Mouse (Mus musculus) right cerebral cortex, adult 18-20 months (tissue): ENCODE results near the gene Ptprj.
"Not testable (repeated sequence)": the region's sequence is repeated elsewhere in the genome, so short reads cannot be mapped to it uniquely, and the experiment has no call there.

Experiments used
- DNase-seq: peaks from one replicate; pipeline ENCODE4 v3.0.0; 2022; ENCODE audit warnings: mixed read lengths

Gene Ptprj

DNA sequence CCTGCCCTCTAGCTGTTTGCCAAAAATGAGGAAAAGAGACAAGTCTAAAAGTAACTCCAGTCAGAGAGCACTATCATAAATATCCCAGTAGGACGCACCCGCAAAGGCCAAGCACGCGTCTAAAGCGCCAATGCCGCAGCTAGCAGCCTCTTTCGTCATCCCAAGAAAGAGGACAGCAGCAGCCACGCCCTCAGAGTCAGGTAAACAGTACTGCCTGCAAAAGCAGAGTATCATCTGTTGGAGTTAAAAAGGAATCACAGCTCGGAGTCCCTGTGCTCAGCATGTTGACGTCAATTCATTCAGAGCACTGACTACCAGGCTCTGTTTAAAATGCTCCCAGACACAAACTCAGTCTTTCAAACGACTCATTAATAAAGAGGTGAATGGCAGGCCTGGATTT, 104.1 kb downstream of the Ptprj start:
- peak; percentile 32 for DNase-seq

DNA sequence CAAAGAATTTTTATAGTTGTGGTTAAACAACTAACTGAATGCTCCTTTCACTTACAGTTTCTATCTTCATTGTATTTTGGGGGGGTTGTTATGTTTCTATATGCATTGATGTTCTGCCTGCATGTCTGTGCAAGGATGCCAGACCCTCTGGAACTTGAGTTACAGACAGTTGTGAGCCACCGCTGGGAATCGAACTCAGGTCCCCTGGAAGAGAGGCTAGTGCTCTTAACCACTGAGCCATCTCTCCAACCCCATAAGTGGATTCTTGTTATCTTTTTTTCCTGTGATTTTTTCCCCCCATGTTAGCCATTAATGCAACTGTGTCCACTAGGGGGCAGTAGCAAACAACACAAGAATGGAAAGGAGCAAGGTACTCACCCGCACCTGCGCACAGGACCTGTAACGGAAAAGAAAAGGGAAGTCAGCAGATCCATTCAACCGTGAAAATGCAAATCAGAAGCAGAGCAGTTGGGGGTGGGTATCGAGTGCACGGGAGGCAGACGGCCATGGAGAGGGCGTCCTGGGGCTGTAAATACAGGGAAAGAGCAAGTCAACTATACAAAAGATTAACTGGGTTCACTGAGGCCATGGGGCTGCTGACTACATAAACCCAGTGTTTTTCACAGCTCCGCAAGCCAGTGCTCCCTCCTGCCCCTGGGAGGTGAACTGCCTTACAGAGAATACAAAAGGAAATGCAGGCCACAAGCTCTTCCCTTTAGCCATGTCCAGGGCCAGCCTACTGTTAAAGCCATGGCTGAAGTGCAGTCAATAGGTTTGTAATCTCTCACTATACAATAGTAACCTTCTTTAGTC, 105.6 kb downstream of the Ptprj start:
- DNase-seq: peak; percentile 87

DNA sequence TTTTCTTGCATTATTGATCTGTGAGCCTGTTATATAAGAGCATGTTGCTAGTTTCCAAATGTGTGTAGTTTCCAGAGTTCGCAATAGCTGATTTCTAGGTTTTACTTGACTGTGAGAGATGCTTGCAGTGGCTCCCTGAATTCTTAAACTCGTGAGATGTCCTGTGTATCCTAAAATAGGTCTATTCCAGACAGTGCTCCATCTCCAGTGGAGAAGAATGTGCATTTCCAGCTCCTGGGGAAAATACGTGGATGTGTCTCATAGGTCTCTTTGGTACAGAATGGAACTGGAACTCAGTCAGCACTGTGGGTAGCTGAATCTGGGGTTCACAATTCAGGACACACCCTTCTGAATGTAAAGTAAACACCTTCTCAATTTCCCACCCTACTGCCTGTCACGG, 107.7 kb downstream of the Ptprj start:
- no peak for DNase-seq

DNA sequence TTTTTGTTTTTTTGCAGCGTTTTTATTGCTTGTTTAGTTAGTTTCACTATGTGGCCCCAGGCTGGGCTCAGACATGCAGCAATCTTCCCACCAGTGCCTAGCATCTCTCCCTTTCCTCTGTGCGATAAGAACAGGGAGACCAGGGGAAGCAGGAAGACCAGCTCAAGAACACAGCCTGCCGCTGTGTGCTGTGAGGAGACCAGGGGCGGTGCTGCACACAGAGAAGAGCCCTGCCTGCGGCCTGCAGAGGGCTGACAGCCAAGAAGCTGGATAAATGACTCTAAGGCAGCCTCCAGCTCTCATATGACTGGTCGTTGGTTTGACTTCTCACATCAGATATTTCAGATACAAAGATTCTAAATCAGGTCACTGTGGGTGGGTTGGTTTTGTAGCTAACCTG, 110.3 kb downstream of the Ptprj start:
- DNase-seq: no peak

DNA sequence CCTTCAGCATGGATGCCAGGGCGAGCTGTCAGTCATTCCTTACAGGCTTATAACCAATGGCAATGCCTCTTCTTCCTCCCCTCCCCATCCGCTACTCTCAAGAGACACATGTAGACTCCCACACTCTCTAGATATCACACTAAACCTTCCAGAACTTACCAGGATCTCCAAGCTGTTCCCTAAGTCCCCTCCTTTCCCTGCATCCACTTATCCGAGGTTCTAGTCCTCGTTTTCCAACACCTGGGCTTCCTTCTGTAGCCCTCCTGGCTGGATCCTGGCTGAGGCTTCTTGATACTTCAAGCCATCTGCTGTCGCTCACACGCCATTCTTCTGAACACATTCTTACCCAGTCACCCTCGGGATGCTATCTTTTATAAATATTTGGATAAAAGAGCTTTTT, 114.0 kb downstream of the Ptprj start:
- DNase-seq: no peak

DNA sequence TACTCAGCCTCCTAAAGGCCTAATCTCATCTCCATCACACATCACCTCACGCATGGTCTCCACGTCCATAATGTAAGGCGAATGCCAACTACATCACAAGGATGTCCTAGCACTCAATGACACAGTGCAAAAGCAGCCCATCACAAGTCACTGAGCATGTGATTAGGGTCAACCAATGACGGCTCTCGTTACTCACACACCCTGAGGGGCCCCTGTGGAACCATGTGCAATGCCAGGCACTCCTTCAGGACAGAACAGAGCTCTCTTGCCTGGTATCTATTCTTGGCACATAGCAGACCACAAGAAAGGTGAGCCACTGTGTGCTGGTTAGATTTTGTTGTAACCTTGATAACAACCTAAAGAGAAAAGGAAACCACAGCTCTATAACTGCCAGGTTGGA, 116.7 kb downstream of the Ptprj start:
- no peak for DNase-seq

DNA sequence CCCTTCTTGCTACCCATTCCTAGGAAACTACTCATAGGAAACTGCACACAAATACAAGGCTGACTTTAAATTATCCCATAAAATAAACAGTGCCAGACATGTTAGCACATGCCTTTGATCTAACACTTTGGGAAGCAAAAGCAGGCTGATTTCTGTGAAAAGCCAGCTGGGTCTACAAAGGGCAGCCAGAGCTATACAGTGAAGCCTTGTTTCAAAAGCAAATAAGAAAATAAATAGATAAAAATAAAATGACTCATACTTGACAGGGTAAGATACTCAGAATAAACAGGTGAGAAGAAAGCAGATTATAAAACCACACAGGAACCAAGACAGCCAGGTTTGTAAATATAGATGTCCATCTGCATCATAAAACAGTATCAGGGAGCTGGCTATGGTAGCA, 118.2 kb downstream of the Ptprj start:
- no peak for DNase-seq

DNA sequence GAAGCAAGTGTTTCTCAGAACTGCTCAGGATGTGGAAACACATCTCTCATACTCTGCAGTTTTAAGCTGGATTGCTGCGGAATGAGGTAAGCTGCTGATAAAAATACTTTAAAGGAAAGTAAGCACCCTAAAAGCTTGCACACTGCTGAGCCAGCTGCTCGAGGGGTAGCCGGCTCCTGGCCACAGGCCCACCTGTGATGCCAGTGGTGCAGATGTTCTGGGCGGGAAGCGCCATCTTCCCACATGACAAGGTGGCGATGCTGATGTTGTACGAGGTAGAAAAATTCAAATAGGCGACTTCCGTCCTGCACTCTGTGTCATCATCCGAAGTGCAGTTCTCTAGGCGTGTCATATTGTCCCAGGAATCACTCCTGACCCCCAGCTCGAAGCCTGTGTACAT, 122.5 kb downstream of the Ptprj start:
- DNase-seq: no peak

DNA sequence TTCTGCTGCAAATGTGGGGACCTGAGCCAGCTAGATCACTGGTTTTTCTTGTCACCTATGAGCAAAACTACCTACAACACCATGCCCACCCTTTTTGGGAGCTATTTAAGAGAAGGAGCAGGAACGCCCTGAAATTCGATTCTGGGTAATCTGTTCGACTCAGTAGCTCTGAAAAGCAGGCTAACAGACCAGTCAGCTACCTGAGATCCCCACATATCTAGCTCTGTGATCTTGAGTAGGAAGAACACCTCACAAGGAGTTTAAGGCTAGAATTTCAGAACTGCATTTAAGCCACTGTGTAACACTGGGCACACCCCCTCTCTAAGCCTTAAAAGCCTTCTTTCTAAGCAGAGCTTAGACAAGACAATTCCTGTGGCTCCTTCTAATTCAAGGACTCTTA, 128.1 kb downstream of the Ptprj start:
- DNase-seq: no peak

DNA sequence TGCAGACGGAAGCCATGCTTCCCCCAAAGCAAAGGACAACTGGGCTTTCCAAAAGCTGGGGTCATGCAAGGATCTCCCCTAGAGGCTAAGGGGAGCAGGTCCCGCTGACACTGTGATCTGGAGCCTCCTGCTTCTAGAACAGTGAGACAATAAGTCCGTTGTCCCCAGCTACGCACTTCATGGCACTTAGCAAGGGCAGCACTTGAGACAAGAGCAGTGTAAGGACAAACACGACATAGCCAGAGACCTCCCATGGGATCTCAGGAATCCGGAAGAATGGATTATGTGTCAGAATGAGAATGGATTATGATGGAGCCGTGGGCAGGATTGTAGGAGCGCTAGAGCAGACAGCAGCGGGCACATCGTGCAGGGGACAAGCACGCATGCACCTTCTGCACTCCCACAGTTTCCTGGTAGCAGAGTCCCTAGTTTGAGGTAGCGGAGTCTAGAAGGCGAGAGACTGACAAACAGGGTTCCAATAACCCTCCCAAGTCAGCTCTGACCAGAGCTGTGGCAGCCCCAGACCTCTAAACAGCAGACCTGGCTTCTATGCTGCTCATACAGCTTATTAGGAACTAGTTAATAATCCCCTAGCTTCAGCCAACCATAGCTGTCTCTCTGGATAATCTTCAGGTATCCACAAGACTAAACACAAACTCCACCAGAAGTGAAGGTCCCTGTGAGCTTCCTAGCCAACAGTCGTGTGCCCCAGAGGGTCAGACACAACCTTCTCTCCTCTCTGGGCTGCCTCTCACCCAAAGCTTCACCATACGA, 131.3 kb downstream of the Ptprj start:
- no peak for DNase-seq

DNA sequence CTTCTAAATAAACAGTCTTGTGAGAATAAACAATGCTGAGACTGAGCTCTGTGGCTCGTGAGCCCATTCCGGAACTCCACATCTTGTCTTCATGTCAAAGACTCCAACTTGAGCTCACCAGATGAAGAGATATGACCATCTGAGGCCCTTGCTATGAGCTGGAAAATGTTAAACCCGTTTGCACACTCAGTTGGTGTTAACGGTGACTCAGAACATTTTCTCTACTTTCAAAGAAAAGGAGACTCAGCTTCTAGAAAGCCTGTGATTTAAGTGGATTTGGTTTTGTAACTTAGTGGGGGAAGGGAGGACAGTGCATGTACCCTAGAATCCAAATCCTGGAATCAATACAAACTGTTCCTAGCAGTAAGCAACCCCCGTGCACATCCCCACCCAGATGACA, 136.6 kb downstream of the Ptprj start:
- peak; percentile 31 for DNase-seq

DNA sequence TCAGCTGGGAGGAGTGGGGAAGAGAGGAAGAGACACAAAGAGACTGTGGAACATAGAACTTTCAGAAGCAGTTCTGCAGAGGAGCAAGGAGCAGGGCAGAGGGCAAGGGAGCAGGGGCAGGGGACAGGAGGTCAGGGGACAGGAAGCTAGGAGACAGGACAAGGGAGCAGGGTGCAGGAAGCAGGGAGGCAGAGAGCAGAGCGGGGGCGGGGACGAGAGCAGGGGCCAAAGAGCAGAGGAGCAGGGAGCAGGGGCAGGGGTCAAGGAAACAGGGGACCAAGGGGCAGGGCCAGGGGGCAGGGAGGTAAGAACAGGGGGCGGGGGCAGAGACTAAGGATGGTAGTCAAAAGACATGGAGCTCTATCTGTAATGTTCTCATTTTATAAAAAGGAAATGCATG, 138.6 kb downstream of the Ptprj start:
- not testable (repeated sequence) for DNase-seq

DNA sequence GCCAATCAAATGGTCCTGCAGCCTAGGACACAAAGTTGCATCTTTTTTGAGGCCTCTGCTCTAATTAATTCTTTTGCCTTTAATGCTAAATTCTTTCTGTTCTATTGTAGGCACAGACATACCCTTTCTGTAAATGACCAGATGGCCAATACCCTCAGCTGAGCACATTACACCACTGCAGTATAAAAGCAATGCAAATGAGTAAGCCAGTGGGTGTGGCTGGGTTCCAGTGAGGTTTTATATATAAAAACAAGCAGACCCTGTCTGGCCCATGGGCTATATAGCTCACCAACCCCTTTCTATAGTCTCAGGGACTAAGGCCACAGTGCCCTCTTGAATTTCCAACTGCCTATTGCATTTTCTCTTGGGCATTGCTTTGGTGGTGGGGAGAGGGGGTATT, 140.3 kb downstream of the Ptprj start:
- DNase-seq: not testable (repeated sequence)

DNA sequence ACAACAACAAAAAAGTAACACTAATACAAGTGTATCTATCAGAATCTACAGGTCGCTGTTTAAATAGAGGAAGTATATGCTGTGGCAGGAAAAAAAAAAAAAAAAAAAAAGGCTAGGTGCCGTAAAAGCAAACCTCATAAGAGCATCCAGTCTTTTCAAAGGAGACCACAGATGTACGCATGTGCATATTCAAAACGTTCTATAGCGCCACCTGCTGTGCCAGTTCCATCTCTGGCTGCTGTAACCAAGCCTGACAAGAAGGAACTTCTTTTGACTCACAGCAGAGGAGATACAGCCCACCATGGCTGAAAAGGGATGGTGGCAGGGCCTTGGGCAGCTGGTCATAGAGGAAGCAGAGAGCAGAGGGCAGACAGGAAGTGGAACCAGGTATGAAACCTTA, 143.0 kb downstream of the Ptprj start:
- DNase-seq: not testable (repeated sequence)

DNA sequence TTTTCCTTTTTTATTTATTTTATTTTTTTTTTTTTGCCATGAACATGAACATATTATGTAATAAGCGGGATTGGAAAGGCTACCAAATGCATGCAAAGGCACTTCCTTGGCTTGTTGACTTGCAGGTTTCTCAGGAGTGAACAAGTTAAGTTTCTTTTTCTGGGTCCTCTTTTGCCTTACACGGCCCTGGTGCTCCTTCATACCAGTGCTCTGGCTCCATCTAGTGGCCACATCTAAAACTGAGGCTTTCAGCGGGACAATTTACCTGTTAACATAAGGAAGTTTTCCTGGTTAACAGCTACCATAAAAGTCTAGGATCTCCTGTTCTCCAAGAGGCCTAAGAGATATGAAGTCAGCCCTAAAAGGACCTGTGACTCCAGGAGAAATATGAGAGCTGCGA, 150.7 kb downstream of the Ptprj start:
- DNase-seq: not testable (repeated sequence)

DNA sequence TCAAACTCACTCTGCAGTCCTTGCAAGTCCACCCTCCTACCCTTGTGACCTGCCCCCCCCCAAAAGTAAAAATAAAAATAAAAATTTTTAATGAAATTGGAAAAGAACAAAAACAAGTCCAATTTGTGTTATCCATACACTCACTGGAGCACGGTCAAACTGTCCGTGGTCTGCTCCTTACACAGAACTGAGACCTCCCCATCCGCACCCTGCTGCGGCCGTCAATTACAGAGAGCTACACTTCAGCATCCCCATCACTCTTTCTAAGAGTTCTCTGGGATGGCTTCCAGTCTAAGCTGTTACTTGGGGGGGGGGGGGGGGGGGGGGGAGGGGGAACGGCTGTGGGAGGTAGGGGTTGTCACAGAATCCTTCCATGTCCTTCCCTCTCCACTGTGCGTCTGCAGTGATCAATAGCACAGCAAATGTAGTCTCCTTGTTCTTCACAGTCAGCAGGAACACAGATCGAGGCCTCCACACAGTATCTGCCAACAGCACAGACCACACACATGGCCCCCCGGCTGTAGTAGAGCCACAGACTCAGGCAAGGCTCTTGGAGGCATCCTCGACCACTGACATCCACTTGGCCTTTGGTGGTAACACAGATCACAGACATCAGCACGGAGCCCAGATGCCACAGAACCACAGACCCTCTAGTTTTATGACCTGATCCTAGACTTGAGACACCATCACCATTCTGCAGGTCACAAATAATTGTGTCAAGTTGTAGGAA, 151.3 kb downstream of the Ptprj start:
- DNase-seq: not testable (repeated sequence)

DNA sequence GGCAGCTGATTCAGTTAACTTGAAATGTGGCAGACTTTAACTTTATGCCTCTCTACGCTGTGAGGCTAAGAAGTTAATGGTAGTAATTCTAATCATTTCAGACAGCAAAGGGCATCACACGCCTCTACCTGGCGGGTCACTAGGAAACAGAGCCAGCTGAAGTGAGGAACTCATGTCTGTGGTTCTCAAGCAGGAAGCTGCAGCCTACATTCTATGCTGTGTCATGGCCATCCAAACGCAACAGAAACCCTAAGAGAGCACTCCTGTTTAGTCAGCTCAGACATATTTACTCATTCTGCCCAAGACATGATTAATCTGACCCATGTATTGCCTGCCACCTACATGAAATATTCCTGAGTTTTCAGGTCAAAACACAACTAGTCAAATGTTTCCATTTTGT, 155.5 kb downstream of the Ptprj start:
- DNase-seq: not testable (repeated sequence)

DNA sequence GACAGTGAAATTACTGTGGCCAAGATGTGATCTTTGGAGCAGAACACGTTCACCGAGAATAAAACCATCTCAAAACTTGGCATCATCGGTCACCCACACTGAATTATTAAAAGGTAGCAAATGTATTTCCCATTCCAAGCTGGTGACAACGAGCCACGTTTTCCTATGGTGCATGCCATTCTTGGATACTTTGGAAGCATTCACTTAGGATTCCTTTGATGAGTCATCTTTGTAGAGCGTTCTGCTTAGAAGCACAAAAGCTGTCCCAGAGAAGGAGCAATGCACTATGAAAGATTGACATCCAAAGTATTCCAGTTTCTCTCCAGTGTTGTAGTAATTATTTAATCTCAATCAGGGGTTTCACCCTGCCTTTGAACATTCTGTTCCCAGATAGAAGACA, 158.2 kb downstream of the Ptprj start:
- not testable (repeated sequence) for DNase-seq

DNA sequence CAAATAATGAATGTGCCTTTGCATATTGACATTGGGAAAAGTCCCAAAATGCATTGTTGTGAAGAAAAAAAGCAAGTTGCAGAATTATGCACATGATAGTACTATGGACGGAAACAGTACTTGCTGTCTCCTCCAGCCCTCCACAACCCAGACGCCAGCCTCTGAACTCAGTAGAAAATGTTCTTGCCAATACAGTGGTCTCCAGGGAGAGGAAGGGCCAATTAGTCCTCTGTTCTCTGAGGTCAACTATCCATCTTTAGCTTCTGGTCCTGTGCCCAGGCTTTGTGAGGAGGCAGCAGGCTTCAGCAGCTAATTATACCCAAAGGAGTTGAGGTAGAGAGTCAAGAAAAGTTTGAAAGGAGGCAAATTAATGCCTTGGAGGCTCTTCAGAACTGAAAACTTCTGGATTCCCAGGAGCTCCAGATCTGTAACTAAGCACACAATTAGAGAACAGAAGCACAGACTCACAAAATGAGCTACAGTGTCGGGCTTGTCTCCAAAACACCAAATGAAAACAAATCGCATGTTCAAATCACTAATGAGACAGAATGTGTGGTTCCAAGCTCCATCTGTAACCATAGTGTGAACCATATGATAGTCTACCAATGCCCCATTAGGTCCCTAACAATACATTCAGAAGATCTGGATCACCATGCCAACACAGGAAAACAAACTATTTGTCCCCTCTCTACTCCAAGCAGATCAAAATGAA, 166.2 kb downstream of the Ptprj start:
- DNase-seq: not testable (repeated sequence)

DNA sequence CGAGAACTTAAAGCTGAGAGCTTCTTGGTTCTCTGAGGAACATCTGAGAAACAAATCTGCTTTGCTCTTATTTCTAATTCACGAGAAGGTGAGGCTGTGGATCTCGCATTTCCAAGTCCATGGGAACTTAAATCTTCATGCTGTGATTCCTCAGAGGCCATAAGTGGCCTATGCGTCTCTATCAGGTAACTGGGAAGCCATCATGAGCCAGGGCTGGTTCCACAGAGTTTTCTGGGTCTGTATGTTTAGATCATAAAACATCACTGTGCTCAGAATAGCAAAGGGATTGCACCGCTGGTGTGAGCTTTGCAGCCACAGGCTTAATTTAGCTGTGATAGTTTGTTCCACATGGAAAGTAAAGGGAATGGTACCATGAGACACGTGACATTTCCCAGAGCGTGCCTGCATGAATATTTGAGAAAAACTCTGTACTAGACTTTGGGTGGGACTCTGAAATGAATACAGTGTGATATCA, 181.8 kb downstream of the Ptprj start, which contains the start of gene Olfr1274-ps:
TSS of gene Olfr1274-ps (plus strand) at position 51 of the 475 bp plus-strand sequence.
- DNase-seq: not testable (repeated sequence)
